Mouse (Mus musculus): ENCODE measurements around the gene Prdm16. TPM values are rescaled to one million over a fixed set of nuclear protein-coding genes. Genes with fewer than 3 reads are reported as not detected.

Prdm16 gene
- polyA plus RNA-seq, 1 experiment = 6.2 TPM

- no peak for DNase-seq (ENCODE audit: low spot score)
These were observed 3.1 kb upstream of the Prdm16 start for GRCm38 (mm10) chr4:154639591-154640442.

DNA sequence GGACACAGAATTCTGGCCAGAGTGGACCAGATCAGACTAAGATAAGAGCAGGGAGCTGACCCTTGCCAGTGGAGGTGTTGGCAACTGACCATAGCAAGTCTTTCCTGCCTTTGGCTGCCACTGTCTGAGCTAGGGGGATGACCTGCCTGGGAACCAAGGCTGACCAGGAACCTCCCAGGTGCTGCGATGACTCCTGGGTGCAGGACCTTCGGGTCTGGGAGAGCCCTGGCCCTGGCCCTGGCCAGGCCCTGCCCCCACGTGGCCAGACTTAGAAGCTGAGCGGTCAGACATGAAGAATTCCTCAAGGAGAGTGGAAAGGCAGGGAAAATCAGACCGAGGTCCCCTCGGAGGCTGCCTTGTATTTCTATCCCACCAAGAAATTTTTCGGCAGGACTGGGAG lies 2.5 kb upstream of the Prdm16 start:
- DNase-seq (ENCODE audit: low spot score) = no peak

- no peak for DNase-seq (ENCODE audit: low spot score)
These were observed 1.7 kb upstream of the Prdm16 start for GRCm38 (mm10) chr4:154638320-154638886.

DNA sequence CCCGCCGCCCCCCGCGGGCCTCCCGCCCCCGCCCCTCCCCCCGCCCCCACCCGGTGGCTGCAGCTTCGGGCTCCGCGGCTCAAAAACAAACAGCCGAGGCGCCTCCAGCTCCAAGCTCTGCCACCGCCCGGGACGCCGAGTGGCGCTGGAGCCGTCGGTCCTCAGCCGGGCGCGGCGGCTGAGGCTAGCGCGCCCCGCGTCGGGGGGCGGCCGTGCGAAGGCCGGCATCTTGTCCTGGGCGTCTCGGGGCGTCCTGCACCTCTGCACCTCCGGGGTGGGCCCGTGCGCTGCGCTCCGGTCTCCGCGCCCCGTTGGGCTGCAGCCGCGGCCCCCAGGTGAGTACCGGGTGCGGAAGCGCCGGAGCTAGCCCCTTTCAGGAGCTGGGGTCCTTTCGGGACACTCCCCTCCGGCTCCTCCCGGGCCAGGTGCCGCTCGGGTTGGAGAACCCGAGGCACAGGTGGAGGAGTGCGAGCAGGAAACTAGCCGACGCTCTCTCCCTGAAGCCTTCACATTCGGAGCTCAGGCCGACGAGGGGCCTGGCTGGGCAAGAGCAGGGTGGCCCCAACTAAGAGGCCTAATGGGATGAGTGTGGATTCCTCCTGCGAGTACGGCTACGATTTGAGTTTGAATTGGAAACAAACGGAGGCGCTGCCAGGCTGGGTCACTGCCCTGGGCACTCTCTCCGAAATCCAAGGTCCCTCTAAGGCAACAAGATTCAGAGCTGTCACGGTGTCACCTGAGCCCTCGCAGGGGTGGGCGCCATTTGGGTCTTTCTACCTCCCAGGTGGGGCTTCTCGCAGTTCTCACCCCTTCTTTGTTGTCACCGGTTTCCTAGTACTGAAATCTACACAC lies 1.0 kb upstream of the Prdm16 start:
- DNase-seq (ENCODE audit: low spot score) = no peak

- DNase-seq (ENCODE audit: low spot score) = no peak
These were observed 630 bp downstream of the Prdm16 start for GRCm38 (mm10) chr4:154636053-154636433.

DNA sequence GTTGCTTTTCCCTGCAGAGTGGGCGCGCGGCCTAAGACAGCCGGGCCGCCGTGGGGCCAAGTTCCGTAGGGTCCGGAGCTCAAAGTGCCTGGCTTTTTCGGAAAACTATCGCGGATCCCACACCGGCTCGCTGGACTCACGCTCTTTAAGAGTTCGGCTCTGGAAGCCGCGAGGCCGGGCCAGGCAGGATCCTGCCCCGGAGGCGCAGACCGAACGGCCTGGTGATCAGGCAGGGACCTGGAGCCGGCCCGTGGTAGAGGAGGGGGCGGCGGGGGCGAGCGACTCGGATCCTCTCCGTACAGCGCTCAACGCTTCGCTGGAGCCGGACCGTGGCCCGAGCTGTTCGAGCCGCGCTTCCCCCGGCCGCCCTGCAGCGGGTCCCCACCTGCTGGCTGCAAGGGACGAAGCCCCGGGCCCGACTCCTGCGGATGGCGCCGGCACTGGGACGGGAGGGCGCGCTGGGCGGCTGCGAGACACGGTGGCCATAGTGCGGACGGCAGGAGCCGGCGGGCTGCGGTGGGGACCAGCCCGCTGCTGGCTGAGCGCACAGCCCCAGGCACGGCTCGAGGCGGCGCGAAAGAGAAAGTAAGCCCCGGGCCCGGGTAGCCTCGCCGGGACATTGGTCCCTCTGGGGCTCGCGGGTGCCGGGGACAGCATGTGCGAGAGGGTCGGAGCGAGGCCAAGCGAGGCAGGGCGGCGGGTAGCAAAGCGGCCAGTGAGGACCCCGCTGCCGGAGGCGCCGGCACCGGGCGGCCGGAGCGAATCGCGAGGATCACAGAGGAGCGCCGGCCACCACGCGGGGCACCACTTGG lies 1.2 kb downstream of the Prdm16 start:
- peak; percentile 46 for DNase-seq (ENCODE audit: low spot score)

DNA sequence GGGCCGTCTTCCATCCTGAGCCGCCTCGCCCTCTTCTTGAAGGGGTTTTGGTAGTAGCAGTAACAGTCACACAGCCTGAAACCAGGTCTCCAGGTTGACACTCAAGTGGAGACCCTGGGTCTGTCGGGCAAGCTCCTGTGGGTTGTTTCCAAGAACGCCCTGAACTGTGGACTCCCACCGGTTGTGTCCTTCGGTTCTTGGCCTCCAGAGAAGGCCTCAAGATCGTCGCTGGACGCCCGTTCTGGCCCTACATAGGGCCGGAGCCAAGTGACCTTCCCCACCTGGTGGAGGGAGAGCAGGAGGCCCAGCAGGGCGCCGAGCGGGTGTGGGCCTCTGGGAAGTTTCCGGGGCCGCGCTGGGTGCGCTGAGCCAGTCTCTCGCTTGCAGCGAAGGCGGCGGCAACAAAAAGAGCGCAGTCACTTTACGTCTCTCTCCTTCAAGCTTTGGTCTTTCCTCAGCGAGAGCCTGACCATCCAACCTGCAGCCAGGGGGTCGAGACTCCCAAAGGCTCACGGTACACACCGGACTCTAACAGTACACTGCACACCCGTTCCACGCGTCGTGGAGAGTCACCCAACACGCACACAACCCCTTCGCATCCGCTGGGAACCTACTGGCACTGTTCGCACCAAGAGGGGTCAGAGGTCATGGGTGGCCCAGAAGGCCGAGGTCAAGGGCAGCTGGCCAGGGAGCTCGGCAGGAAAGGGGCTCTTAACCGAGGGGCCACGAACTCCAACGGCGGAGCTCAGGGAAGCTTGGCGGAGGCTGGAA lies 2.0 kb downstream of the Prdm16 start:
- no peak for DNase-seq (ENCODE audit: low spot score)

- DNase-seq (ENCODE audit: low spot score) = no peak
These were observed 2.7 kb downstream of the Prdm16 start for GRCm38 (mm10) chr4:154634001-154634400.

GRCm38 (mm10) chr4:154632800-154633764 lies 3.6 kb downstream of the Prdm16 start:
- DNase-seq (ENCODE audit: low spot score) = no peak

DNA sequence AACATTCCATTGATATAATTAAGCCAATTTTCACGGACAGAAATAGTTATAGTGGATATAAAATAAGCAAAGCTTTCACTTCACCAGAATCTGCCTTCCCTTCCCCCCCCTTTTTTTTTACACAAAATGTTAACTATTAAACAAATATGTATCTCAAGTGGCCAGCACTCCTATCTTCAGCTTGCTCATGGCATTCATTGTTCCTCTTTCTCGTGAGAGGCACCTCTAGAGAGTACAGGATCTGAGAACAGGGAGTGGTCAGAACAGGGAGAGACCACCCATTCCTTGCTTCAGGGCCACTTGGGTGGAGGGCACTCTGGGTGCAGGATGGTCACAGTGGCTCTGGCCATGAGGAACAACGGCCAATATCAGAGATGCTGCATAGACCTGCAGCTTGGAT lies 5.9 kb downstream of the Prdm16 start:
- DNase-seq (ENCODE audit: low spot score) = no peak

GRCm38 (mm10) chr4:154627419-154628142 lies 9.1 kb downstream of the Prdm16 start:
- no peak for DNase-seq (ENCODE audit: low spot score)

- no peak for DNase-seq (ENCODE audit: low spot score)
These were observed 10.4 kb downstream of the Prdm16 start for GRCm38 (mm10) chr4:154626282-154626681.

DNA sequence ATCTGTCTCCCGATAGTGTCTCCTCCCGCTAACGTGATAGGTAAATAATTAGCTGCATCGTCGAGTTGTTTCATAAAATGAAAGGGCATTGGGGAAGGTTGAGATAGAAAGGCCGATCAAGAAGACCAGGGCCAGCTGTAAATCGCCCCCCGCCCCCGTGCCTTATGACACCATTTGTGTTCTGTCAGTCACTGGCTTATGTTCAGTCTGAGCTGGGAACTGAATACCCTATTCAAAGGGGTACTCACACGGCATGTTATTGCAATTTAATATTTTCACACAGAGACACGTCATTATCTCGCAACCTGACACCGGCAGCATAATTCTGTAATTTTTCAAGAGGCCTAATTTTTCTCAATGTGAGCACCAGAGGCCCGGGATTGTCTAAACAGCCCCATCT lies 11.0 kb downstream of the Prdm16 start:
- no peak for DNase-seq (ENCODE audit: low spot score)

- no peak for DNase-seq (ENCODE audit: low spot score)
These were observed 13.4 kb downstream of the Prdm16 start for GRCm38 (mm10) chr4:154623241-154623640.

DNA sequence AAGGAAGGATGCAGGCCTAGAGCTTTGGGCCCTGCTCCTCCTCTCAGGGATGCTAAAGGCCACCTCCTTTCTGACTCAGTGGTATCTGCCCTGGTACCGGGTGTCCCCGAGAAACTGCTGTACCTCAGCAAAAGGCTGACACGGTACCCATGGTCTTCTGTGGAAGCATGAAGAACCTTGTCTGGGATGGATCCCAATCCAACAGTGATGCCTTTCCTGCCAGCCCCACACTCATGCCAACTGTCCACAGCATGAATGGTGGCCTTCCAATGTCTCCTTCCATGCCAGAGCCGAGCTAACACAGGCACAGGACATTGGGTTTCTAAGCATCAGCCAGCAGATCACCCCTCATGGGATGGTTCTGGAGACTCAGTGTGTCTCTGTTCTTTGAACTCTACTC lies 14.2 kb downstream of the Prdm16 start:
- no peak for DNase-seq (ENCODE audit: low spot score)

GRCm38 (mm10) chr4:154611167-154611566 lies 25.5 kb downstream of the Prdm16 start:
- DNase-seq (ENCODE audit: low spot score) = no peak

DNA sequence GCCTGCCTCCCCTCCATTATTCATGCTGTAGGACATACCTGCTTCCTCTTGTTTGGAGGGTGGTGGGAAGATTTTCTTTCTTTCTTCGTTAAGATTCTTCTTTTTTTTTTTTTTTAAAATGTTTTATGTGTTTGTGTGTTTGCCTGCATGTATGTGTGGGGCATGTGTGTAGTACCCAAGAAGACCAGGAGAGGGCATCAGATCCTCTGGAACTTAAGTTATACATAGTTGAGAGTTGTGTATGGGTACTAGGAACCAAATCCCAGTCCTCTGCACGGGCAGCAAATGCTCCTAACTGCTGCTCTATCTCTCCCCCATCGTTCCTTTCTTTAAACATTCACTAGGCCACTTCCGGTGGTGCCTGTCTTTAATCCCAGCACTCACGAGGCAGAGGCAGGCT lies 28.9 kb downstream of the Prdm16 start:
- DNase-seq (ENCODE audit: low spot score) = no peak

GRCm38 (mm10) chr4:154604442-154604830 lies 32.2 kb downstream of the Prdm16 start:
- DNase-seq (ENCODE audit: low spot score) = no peak
